Mouse (Mus musculus) heart, postnatal 0 days (tissue): ENCODE data around the gene Elfn2. TPM values are rescaled to one million over a fixed set of nuclear protein-coding genes. Genes with fewer than 3 reads are reported as not detected.

Source experiments
- ATAC-seq: fragments of 200-750 bp; cut with Nextera tagmentation; 2 replicates; pipeline ENCODE4 v1.8.0; 2017; ENCODE audit warnings: low read depth, moderate number of reproducible peaks, moderate library complexity; ENCODE audit not compliant: insufficient read depth
- DNase-seq: peaks from one replicate; pipeline ENCODE4 v3.0.0-alpha.2; 2016; ENCODE audit warnings: low spot score
- H3K27ac ChIP-seq: fragments of 300-500 bp; sonication (generic); 2 replicates; pipeline ENCODE4 v1.5.1; 2014; ENCODE audit warnings: low read depth, mild to moderate bottlenecking
- H3K27me3 ChIP-seq: fragments of 300-500 bp; sonication (generic); 2 replicates; pipeline ENCODE4 v1.6.1; 2014; ENCODE audit warnings: low read length, mixed read lengths; ENCODE audit not compliant: control insufficient read depth, insufficient read depth
- H3K36me3 ChIP-seq: fragments of 300-500 bp; sonication (generic); replicated peaks from 2 replicates; pipeline ENCODE4 v1.6.1; 2014; ENCODE audit warnings: low read length, mixed read lengths; ENCODE audit not compliant: control insufficient read depth, insufficient read depth
- H3K4me1 ChIP-seq: fragments of 300-500 bp; sonication (generic); 2 replicates; pipeline ENCODE4 v1.6.1; 2014; ENCODE audit warnings: antibody characterized with exemption; ENCODE audit not compliant: control insufficient read depth, insufficient read depth
- H3K4me2 ChIP-seq: fragments of 300-500 bp; sonication (generic); 2 replicates; pipeline ENCODE4 v1.6.1; 2014; ENCODE audit warnings: low read depth, mild to moderate bottlenecking, low read length, moderate library complexity
- H3K4me3 ChIP-seq: fragments of 300-500 bp; sonication (generic); 2 replicates; pipeline ENCODE4 v1.5.1; 2014; ENCODE audit warnings: low read depth, low read length
- H3K9ac ChIP-seq: fragments of 300-500 bp; sonication (generic); replicated peaks from 2 replicates; pipeline ENCODE4 v1.6.1; 2014; ENCODE audit warnings: low read depth, low read length, mixed read lengths
- H3K9me3 ChIP-seq: fragments of 300-500 bp; sonication (generic); replicated peaks from 2 replicates; pipeline ENCODE4 v1.6.1; 2016; ENCODE audit warnings: low read length; ENCODE audit not compliant: control insufficient read depth
- CTCF ChIP-seq: IDR thresholded peaks from 2 replicates; pipeline ENCODE4 v1.5.1; 2016; ENCODE audit warnings: antibody characterized with exemption, control low read depth, low read depth
- EP300 ChIP-seq: IDR thresholded peaks from 2 replicates; pipeline ENCODE4 v1.6.1; 2016; ENCODE audit warnings: antibody characterized with exemption, low read depth
- WGBS: fragments of 180-500 bp; shearing (Covaris S2); extraction: QIAGEN DNeasy Blood & Tissue Kit; methylation state at CpG from one replicate; pipeline ENCODE4 v1.1.7; 2014; 5-methylcytosine and 5-hydroxymethylcytosine counted together
- polyA plus RNA-seq: library from polyadenylated mRNA; unstranded; fragments of >200 nt; fragmentation: Nextera tagmentation; extraction: Ambion mirVana; gene quantifications from 2 replicates; pipeline ENCODE4 v1.2.1, GENCODE M21; 2015
- total RNA-seq: library from RNA; depleted of rRNA; stranded (reverse); fragments of >200 nt; gene quantifications from 2 replicates; pipeline ENCODE4 v1.2.3, GENCODE M21; 2014; ENCODE audit warnings: low replicate concordance

Gene Elfn2
- total and polyA plus RNA-seq, 2 experiments from 2014 or later = 0.11 to 0.19 TPM

GRCm38 (mm10) chr15:78695745-78696144 lies 22.8 kb downstream of the Elfn2 start:
- H3K27ac ChIP-seq = no peak overlapping the region
- H3K4me3 ChIP-seq = no peak overlapping the region
- H3K4me2 ChIP-seq = no peak overlapping the region
- no peak overlapping the region for H3K9ac ChIP-seq
- ATAC-seq = no peak
- no peaks in the 10 kb centered on the region for H3K36me3 ChIP-seq
- peaks cover 17% of the 10 kb centered on the region; the same call in 1 of the 2 replicates for H3K27me3 ChIP-seq
- no peaks in the 10 kb centered on the region for H3K9me3 ChIP-seq
- TF ChIP-seq EP300 = no peak
- no peak for TF ChIP-seq CTCF
- no peak for DNase-seq
- H3K4me1 ChIP-seq = no peaks in the 10 kb centered on the region
- WGBS = 24% methylated on average over 5 of the region's 5 CpGs

- Histone ChIP-seq H3K27ac (no peak overlapping the region), H3K4me1 (no peaks in the 10 kb centered on the region), H3K36me3 (no peaks in the 10 kb centered on the region), H3K9me3 (no peaks in the 10 kb centered on the region), H3K4me2 (no peak overlapping the region), H3K27me3 (0 out of 2 replicates have a peak, but pooled peaks cover 3% of the 10 kb centered on the region), H3K4me3 (no peak overlapping the region), H3K9ac (no peak overlapping the region)
- DNase-seq = no peak
- WGBS = 50% methylated on average over 8 of the region's 8 CpGs
- TF ChIP-seq EP300 (no peak), CTCF (no peak)
- ATAC-seq = no peak
Measured at GRCm38 (mm10) chr15:78692505-78692904, 26.1 kb downstream of the Elfn2 start.

- no peak overlapping the region for H3K4me2 ChIP-seq
- ATAC-seq (no peak), DNase-seq (no peak)
- TF ChIP-seq CTCF = no peak
- H3K27me3 ChIP-seq = no peaks in the 10 kb centered on the region
- WGBS = 75% methylated on average over 2 of the region's 2 CpGs
- H3K4me3 ChIP-seq = no peak overlapping the region
- H3K36me3 ChIP-seq = no peaks in the 10 kb centered on the region
- no peak overlapping the region for H3K27ac ChIP-seq
- no peaks in the 10 kb centered on the region for H3K4me1 ChIP-seq
- H3K9me3 ChIP-seq = no peaks in the 10 kb centered on the region
- H3K9ac ChIP-seq = no peak overlapping the region
Measured at GRCm38 (mm10) chr15:78690716-78691115, 27.9 kb downstream of the Elfn2 start.

- no peak overlapping the region for H3K9ac ChIP-seq
- no peaks in the 10 kb centered on the region for H3K9me3 ChIP-seq
- H3K36me3 ChIP-seq = no peaks in the 10 kb centered on the region
- no peak overlapping the region for H3K4me3 ChIP-seq
- peaks cover 27% of the 10 kb centered on the region; the same call in 1 of the 2 replicates for H3K27me3 ChIP-seq
- H3K4me2 ChIP-seq = no peak overlapping the region
- DNase-seq (no peak), ATAC-seq (no peak)
- TF ChIP-seq CTCF = no peak
- TF ChIP-seq EP300 = no peak
- WGBS = 60% methylated on average over 7 of the region's 7 CpGs
- no peaks in the 10 kb centered on the region for H3K4me1 ChIP-seq
- no peak overlapping the region for H3K27ac ChIP-seq
Measured at GRCm38 (mm10) chr15:78686910-78687309, 31.7 kb downstream of the Elfn2 start.

GRCm38 (mm10) chr15:78684111-78684510 lies 34.5 kb downstream of the Elfn2 start:
- ATAC-seq = no peak
- WGBS = 6% methylated on average over 9 of the region's 9 CpGs
- H3K27me3 ChIP-seq = peaks cover 27% of the 10 kb centered on the region; the same call in 1 of the 2 replicates
- TF ChIP-seq EP300 = no peak
- TF ChIP-seq CTCF = no peak
- H3K27ac ChIP-seq = no peak overlapping the region
- no peaks in the 10 kb centered on the region for H3K4me1 ChIP-seq
- H3K9ac ChIP-seq = no peak overlapping the region
- H3K9me3 ChIP-seq = no peaks in the 10 kb centered on the region
- no peak for DNase-seq
- H3K4me3 ChIP-seq = no peak overlapping the region
- no peaks in the 10 kb centered on the region for H3K36me3 ChIP-seq
- H3K4me2 ChIP-seq = no peak overlapping the region

- H3K27me3 ChIP-seq = peaks cover 27% of the 10 kb centered on the region; the same call in 1 of the 2 replicates
- H3K4me2 ChIP-seq = no peak overlapping the region
- 47% methylated on average over 8 of the region's 8 CpGs for WGBS
- H3K9ac ChIP-seq = no peak overlapping the region
- no peaks in the 10 kb centered on the region for H3K9me3 ChIP-seq
- ATAC-seq (no peak), DNase-seq (no peak)
- no peak overlapping the region for H3K27ac ChIP-seq
- H3K4me3 ChIP-seq = no peak overlapping the region
- no peaks in the 10 kb centered on the region for H3K4me1 ChIP-seq
- TF ChIP-seq EP300 = no peak
- no peak for TF ChIP-seq CTCF
- H3K36me3 ChIP-seq = no peaks in the 10 kb centered on the region
Measured at GRCm38 (mm10) chr15:78683474-78683873, 35.1 kb downstream of the Elfn2 start.
